Mouse (Mus musculus) gastrocnemius, adult 8-10 months (tissue): ENCODE results near the gene Gm10031. TPM values are rescaled to one million over a fixed set of nuclear protein-coding genes. Genes with fewer than 3 reads are reported as not detected.
A peak's percentile ranks its signal among the peaks of the same experiment; 100 is the strongest.

Experiments
- DNase-seq, 2 experiments: peaks; one replicate each; pipeline ENCODE4 v3.0.0; 2022; ENCODE audit warnings: low spot score in 2 of 2
- total RNA-seq, 4 experiments: library from RNA; stranded (reverse); gene quantifications; 2 replicates each; pipeline ENCODE4 v1.2.4; 2022

The Gm10031 gene
- total RNA-seq, 4 experiments from 2014 or later: 40.9 to 54.1 (median 47.2) TPM

DNA sequence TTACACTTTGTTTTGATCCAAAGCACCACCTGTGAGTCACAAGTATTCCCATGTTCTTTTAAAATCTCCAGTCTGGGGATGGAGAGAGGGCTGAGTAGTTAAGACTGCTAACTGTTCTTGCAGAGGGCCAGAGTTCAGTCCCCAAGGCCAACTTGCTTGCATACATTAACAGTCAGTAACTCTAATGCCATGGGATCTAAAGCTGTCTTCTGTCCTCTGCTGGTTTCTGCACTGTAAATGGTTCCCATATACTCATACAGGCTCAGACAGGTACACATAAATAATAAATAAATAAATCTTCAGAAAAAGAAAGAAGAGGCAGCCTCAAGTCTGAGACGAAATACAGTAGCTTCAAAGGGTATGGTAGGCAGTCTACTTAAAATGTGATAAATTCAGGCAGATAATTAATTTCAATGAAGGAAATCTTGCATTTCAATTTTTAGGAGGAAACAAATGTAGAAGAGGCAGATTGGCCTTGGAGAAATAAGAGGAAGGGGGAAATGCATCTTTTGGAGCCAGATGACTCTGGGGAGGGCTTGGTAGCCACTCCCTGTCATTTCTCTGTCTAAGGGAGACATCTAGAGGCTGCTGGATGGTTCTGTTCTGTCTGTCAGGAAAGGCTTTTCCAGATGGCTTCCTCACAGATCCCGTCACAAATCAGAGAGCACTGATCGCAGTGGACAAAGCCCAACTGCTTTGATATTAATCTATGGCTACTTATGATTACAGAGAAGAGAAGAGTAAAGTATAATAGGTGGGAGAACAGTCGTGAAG, 16.2 kb downstream of the Gm10031 start:
- no peak for DNase-seq

GRCm38 (mm10) chr1:156543999-156544398, 20.2 kb downstream of the Gm10031 start:
- no peak for DNase-seq

DNA sequence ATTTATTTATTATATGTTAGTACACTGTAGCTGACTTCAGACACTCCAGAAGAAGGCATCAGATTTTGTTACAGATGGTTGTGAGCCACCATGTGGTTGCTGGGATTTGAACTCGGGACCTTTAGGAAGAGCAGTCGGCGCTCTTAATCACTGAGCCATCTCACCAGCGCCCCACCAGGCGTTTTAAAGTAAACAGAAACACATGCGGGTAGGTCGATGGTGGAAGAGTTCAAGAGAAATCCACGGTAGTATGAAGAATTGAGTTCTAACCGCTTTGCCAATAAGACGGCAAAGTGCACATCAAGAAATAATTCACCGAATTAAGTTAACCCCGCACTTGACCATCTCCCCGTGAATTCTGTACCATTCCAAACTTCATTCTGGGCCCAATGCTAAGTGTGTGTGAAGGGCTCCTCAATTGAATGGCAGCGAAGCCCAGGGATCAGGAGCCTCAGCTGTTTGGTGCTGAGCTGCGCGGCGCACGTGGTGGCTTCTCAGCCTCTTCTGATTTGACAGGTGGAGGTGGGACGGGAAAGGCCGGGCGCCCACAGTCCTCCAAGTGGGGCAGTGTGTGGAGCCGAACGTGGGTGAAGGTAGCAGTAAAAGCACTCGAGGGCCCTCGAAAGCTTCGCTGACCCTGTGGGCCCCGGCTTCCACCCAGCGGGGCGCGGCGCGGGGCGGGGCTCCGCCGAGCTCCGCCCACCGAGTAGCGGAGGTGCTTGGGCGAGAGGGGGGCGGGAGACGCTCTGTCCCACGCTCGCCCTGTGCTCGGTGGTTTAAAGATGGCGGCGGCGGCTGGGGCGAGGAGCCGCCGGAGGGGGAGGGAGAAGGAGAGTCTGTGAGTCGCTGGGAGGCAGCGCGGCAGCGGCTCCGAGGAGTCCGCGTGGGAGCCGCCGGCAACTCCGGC, 34.5 kb downstream of the Gm10031 start, which contains the start of gene Abl2:
TSS of gene Abl2 (plus strand) at position 763 of the 907 bp plus-strand sequence.
- DNase-seq: peak; percentile 77 to 79

- DNase-seq: peak in 1 of 2 experiments; percentile 10
Observed at GRCm38 (mm10) chr1:156558950-156559640, 35.3 kb downstream of the Gm10031 start.

DNA sequence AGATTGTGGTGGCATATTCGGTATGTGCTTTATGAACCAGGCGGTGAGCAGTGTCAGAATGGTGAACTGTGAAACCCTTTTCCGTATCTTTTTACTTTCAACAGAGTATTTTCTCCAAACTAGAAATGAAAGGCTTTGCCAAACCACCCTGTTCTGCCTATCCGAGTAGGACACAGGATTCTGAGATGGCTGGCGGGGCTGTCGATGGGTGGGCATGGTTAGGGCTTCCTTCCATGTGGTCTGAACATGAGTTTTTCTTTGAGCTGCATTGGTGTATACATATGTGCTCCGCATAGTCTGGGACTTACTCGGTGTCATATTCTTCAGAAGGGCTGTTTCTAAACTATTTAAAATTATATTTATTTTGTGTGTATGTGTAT, 35.8 kb downstream of the Gm10031 start:
- no peak for DNase-seq

GRCm38 (mm10) chr1:156560500-156560899, 36.7 kb downstream of the Gm10031 start:
- DNase-seq: no peak

GRCm38 (mm10) chr1:156565328-156565727, 41.5 kb downstream of the Gm10031 start:
- no peak for DNase-seq

DNA sequence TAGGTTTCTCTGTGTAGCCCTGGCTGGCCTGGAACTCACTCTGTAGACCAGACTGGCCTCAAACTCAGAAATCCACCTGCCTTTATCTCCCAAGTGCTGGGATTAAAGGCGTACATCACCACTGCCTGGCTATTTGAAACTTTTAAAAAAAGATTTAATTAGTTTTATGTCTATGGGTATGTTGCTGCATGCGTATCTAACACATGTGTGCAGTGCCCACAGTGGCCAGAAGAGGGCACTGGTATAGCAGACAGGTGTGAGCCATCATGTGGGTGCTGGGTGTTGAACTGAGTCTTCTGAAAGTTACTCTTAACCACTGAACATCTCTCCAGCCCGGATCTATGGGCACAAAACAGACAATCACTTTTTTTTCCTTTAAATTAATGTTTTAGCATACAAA, 42.3 kb downstream of the Gm10031 start:
- no peak for DNase-seq

DNA sequence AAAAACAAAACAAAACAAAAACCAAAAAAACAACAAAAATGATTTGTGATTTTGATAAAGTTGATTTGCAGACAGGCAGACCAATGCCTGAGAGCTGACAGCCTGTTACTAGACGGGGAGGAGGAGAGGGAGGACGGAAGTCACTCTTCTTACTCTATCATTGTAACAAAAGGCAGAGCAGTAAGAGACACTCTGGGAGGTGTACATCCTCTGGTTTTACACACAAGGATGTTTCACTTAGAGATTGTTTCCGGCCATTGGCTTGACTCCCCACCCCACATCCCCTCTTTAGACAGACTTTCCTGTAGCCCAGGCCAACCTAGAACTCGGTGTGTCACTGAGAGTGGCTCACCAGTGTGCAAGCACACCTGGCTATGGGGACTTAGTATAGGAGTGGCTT, 45.8 kb downstream of the Gm10031 start:
- DNase-seq: no peak

DNA sequence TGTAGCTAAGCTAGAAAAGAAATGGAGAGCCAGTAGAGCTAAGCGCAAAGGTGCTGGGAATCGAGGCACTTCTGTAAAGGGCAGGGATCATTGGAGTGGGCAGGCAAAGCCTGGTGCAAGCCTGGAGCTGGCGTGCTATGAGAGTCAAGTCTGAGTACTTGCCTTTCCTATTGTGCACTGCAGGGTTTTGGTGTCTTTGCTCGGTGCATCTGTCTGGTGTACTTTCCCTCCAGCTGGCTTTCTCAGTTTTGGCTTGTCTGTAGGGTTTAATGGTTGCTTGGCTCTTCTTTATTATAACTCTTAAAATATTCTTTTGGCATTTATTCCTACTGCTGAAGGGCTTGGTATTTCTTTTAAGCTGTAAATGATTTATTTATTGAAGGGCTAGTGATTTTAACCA, 49.1 kb downstream of the Gm10031 start:
- DNase-seq: no peak

Other genes with a start within 250 kb of the Gm10031 start
- not detected for gene Tdrd5, start 220.3 kb upstream of the Gm10031 start, total RNA-seq
- gene Nphs2, start 213.3 kb upstream of the Gm10031 start, total RNA-seq: not detected
- 100 to 1,000 TPM; 369 to 503 (median 449) TPM for gene Gm2000, start 158.0 kb upstream of the Gm10031 start, total RNA-seq
- not detected for gene Axdnd1, start 102.9 kb upstream of the Gm10031 start, total RNA-seq
- 1 to 10 TPM; 2.2 to 6.3 (median 4.4) TPM for gene Soat1, start 49.7 kb upstream of the Gm10031 start, total RNA-seq
- 10 to 100 TPM; 20.6 to 27.5 (median 24.7) TPM for gene Abl2, start 34.8 kb downstream of the Gm10031 start, total RNA-seq
- gene Tor3a, start 150.3 kb downstream of the Gm10031 start, total RNA-seq: 1 to 10 TPM; 2.5 to 5.3 (median 4.2) TPM
- 10 to 100 TPM; 28.2 to 50.5 (median 34.6) TPM for gene Fam20b, start 195.1 kb downstream of the Gm10031 start, total RNA-seq